Mouse (Mus musculus) limb, embryonic 14.5 days (tissue): ENCODE measurements around the gene A930002H24Rik. TPM values are rescaled to one million over a fixed set of nuclear protein-coding genes. Genes with fewer than 3 reads are reported as not detected.
"Not testable (repeated sequence)": the region's sequence is repeated elsewhere in the genome, so short reads cannot be mapped to it uniquely, and the experiment has no call there.

Source experiments
- ATAC-seq: fragments of 200-750 bp; cut with Nextera tagmentation; 2 replicates; pipeline ENCODE4 v1.8.0; 2017; ENCODE audit warnings: low read depth, moderate number of reproducible peaks, moderate TSS enrichment; ENCODE audit not compliant: low FRiP score
- DNase-seq: peaks from one replicate; pipeline ENCODE4 v3.0.0-alpha.2; 2015; ENCODE audit warnings: low spot score
- H3K27ac ChIP-seq: fragments of 300-500 bp; sonication (generic); replicated peaks from 2 replicates; pipeline ENCODE4 v1.5.1; 2014; ENCODE audit warnings: low read depth, mild to moderate bottlenecking, low read length, moderate library complexity, mixed read lengths
- H3K27me3 ChIP-seq: fragments of 300-500 bp; sonication (generic); 2 replicates; pipeline ENCODE4 v1.6.1; 2014; ENCODE audit warnings: low read length, mixed read lengths; ENCODE audit not compliant: control insufficient read depth, insufficient read depth
- H3K36me3 ChIP-seq: fragments of 300-500 bp; sonication (generic); 2 replicates; pipeline ENCODE4 v1.6.1; 2014; ENCODE audit warnings: mild to moderate bottlenecking, low read length, moderate library complexity, mixed read lengths; ENCODE audit not compliant: control insufficient read depth, insufficient read depth
- H3K4me1 ChIP-seq: fragments of 300-500 bp; sonication (generic); 2 replicates; pipeline ENCODE4 v1.6.1; 2014; ENCODE audit warnings: antibody characterized with exemption, low read length, mixed read lengths; ENCODE audit not compliant: control insufficient read depth, insufficient read depth
- H3K4me2 ChIP-seq: fragments of 300-500 bp; sonication (generic); replicated peaks from 2 replicates; pipeline ENCODE4 v1.6.1; 2014; ENCODE audit warnings: low read depth, mild to moderate bottlenecking, low read length, moderate library complexity; ENCODE audit not compliant: severe bottlenecking
- H3K4me3 ChIP-seq: fragments of 300-500 bp; sonication (generic); replicated peaks from 2 replicates; pipeline ENCODE4 v1.5.1; 2014; ENCODE audit warnings: low read length
- H3K9ac ChIP-seq: fragments of 300-500 bp; sonication (generic); 2 replicates; pipeline ENCODE4 v1.6.1; 2014; ENCODE audit warnings: mild to moderate bottlenecking, low read depth, low read length, moderate library complexity; ENCODE audit not compliant: severe bottlenecking
- H3K9me3 ChIP-seq: fragments of 300-500 bp; sonication (generic); 2 replicates; pipeline ENCODE4 v1.6.1; 2016; ENCODE audit warnings: low read length; ENCODE audit not compliant: control insufficient read depth
- POLR2A ChIP-seq: fragments of 200-500 bp; IDR thresholded peaks from 2 replicates; pipeline ENCODE4 v1.8.0; 2012; ENCODE audit warnings: inconsistent platforms, mild to moderate bottlenecking, moderate library complexity, borderline replicate concordance; ENCODE audit not compliant: insufficient read depth, insufficient read length; ENCODE audit errors: extremely low read depth
- WGBS: fragments of 180-500 bp; shearing (Covaris S2); extraction: QIAGEN DNeasy Blood & Tissue Kit; methylation state at CpG from one replicate; pipeline ENCODE4 v1.1.7; 2014; 5-methylcytosine and 5-hydroxymethylcytosine counted together
- polyA plus RNA-seq, 2 experiments: library from polyadenylated mRNA; depleted of rRNA in 1 of 2; stranded (reverse) in 1 of 2; unstranded in 1 of 2; fragments of >200 nt; fragmentation: Nextera tagmentation in 1 of 2; extraction: Ambion mirVana in 1 of 2; gene quantifications; 2 replicates each; pipeline versions ENCODE4 v1.2.1 to v1.2.3; 2012 to 2014

The A930002H24Rik gene
- polyA plus RNA-seq, 2 experiments, result 2.2 to 3.8 TPM

DNA sequence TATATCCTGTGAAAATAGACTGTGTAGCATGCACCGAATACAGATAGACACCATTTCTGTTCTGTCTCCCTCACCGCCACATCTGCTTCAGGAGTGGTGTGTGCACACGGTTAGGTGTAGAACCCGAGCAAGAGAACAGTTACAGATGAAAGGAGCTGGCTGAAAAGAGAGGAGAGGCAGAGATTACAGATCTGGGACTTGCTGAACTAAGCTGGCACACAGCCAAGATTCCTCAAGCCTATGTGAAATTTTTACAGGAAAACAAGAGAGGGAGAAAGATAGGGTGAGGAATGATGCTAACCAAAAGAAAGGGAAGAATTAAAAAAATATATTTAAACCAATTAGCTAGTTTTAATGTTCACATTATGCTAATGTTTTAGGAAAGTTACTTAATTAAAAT lies 2.6 kb downstream of the A930002H24Rik start:
- 0 out of 2 replicates have a peak, but pooled peaks cover 4% of the 10 kb centered on the region for H3K4me1 ChIP-seq
- ATAC-seq, result no peak
- H3K27ac ChIP-seq, result no peak overlapping the region
- TF ChIP-seq POLR2A, result no peak
- peak; percentile 71 for DNase-seq
- WGBS, result 29% methylated on average over 4 of the region's 4 CpGs
- H3K9ac ChIP-seq, result no peak overlapping the region
- H3K9me3 ChIP-seq, result no peaks in the 10 kb centered on the region
- H3K36me3 ChIP-seq, result no peaks in the 10 kb centered on the region
- H3K27me3 ChIP-seq, result no peaks in the 10 kb centered on the region
- no peak overlapping the region for H3K4me3 ChIP-seq
- no peak overlapping the region for H3K4me2 ChIP-seq

DNA sequence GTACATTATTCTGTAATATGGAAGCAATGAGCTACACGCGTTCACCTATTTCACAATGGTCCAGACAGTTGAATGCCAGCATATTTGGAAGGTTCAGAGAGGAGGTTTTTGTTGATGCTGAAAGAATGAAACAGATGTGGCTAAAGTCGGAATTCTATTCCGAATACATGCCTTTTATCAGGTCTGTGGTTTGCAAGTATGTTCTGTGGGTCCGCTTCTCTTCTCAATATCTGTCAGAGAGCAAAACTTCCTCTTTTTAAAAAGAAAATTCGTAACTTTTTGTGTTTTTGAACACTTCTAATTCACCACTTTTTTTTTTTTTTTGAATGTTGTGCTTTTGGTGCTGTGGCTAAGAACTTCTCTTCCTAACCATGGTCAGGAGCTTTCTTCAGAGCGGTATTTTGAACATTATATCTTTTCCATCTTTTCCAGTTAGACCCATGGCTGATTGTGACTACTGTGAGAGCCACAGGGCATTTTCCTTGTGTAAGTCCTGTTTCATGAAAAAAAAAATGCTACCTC lies 6.5 kb downstream of the A930002H24Rik start:
- Histone ChIP-seq H3K4me3 (no peak overlapping the region), H3K27ac (no peak overlapping the region), H3K4me1 (0 out of 2 replicates have a peak, but pooled peaks cover 4% of the 10 kb centered on the region), H3K4me2 (no peak overlapping the region), H3K9ac (no peak overlapping the region), H3K36me3 (no peaks in the 10 kb centered on the region), H3K27me3 (no peaks in the 10 kb centered on the region), H3K9me3 (no peaks in the 10 kb centered on the region)
- WGBS, result 80% methylated on average over 7 of the region's 7 CpGs
- TF ChIP-seq POLR2A, result no peak
- no peak for DNase-seq
- no peak for ATAC-seq

DNA sequence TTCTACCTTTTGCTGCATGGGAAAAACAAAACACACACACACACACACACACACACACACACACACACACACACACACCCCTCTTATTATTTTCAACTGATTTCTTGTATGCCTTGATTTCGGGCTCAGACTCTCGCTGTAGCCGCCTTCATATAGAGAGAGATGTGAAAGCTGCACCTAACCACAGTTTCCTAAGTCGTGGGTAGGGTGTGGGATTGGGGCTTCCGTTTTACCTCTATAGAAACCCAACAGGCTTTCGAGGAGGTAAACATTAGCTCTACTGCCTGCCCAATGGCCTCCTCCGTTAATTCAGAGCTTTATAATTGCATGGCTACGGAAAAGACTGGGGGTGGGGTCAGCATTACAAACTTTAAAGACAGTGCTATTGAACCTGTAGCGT lies 13.6 kb downstream of the A930002H24Rik start:
- H3K4me2 ChIP-seq, result no peak overlapping the region

DNA sequence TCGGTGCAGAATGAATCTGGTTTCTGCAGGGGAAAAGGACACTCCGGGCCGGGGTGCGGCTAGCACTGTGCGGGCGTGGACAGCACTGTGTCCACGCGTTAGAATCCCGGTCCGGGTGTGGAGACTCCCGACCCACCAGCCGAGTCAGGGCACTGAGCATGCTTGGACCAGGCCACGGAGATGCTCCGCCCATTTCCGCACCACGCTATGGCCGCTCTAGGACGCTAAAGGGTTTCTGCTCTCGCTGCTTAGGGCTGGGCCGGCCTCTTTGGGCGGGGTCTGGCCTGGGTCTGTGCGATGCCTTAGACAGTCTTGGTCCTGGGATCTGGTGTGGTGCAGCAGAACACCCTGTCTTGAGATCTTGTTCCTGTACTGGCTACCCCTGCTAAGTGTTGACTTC lies 14.0 kb downstream of the A930002H24Rik start:
- 1% methylated on average over 22 of the region's 22 CpGs for WGBS
- peak; percentile 85; the same call in 1 of the 2 replicates for TF ChIP-seq POLR2A
- H3K4me3 ChIP-seq, result peak overlapping the region; percentile 57
- peak overlapping the region; percentile 76 for H3K9ac ChIP-seq
- H3K9me3 ChIP-seq, result no peaks in the 10 kb centered on the region
- no peaks in the 10 kb centered on the region for H3K36me3 ChIP-seq
- H3K27ac ChIP-seq, result peak overlapping the region; percentile 63
- ATAC-seq (peak; percentile 100), DNase-seq (peak; percentile 91)
- peak overlapping the region; percentile 54 for H3K4me2 ChIP-seq
- peaks cover 2% of the 10 kb centered on the region; the same call in 1 of the 2 replicates for H3K4me1 ChIP-seq
- H3K27me3 ChIP-seq, result no peaks in the 10 kb centered on the region

More for the DNA sequence above, 13.6 kb downstream of the A930002H24Rik start:
- Histone ChIP-seq H3K36me3 (no peaks in the 10 kb centered on the region), H3K9me3 (no peaks in the 10 kb centered on the region), H3K4me1 (peaks cover 2% of the 10 kb centered on the region; the same call in 1 of the 2 replicates), H3K4me3 (no peak overlapping the region), H3K27me3 (no peaks in the 10 kb centered on the region), H3K27ac (no peak overlapping the region), H3K9ac (no peak overlapping the region)
- no peak for DNase-seq
- TF ChIP-seq POLR2A, result no peak
- 85% methylated on average over 9 of the region's 9 CpGs for WGBS
- ATAC-seq, result no peak

DNA sequence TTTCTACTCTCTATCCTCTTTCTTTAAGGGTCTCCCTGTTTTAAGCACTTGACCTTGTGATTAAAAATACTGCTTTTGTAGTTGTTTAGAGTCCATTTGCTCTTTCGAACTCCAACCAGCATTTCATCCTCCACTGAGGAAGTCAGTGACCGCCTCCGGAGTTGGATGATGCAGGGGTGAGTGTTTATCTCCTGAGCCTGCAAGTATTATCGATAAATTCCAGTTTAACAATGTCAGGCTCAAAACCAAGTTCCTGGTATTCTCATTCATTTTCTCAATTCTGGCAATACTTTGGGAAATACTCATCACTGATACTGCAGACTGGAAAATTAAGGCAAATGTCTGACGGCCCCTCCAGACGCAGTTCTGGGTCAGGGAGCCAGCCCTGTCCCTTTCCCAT lies 14.4 kb downstream of the A930002H24Rik start:
- Histone ChIP-seq H3K27me3 (no peaks in the 10 kb centered on the region), H3K36me3 (no peaks in the 10 kb centered on the region), H3K4me3 (peak overlapping the region; percentile 57), H3K4me2 (peak overlapping the region; percentile 54), H3K27ac (peak overlapping the region; percentile 63), H3K9me3 (no peaks in the 10 kb centered on the region), H3K4me1 (peaks cover 2% of the 10 kb centered on the region; the same call in 1 of the 2 replicates), H3K9ac (peak overlapping the region; percentile 76)
- DNase-seq (no peak), ATAC-seq (peak; percentile 42; the same call in 1 of the 2 replicates)
- whole genome bisulfite sequencing, result 6% methylated on average over 6 of the region's 6 CpGs
- TF ChIP-seq POLR2A, result no peak

DNA sequence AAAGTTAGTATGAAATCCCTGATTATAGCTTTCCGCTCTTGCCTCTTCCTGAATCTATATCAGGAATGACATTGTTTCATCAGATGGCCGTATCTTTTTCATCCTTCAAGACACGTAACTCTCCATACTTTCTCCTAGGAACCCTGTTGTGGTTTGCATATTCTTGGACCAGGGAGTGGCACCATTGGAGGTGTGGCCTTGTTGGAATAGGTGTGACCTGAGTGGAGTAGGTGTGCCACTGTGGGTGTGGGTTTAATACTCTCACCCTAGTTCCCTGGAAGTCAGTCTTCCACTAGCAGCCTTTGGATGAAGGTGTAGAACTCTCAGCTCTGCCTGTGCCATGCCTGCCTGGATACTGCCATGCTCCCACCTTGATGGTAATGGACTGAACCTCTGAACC lies 17.8 kb downstream of the A930002H24Rik start:
- not testable (repeated sequence) for H3K4me1 ChIP-seq, H3K27ac ChIP-seq, H3K27me3 ChIP-seq, H3K4me3 ChIP-seq, H3K9ac ChIP-seq, DNase-seq, ATAC-seq, H3K9me3 ChIP-seq, H3K36me3 ChIP-seq, H3K4me2 ChIP-seq
- 93% methylated on average over 3 of the region's 3 CpGs for WGBS
